Mouse (Mus musculus): Measurements from ENCODE around the gene Trrap.

DNA sequence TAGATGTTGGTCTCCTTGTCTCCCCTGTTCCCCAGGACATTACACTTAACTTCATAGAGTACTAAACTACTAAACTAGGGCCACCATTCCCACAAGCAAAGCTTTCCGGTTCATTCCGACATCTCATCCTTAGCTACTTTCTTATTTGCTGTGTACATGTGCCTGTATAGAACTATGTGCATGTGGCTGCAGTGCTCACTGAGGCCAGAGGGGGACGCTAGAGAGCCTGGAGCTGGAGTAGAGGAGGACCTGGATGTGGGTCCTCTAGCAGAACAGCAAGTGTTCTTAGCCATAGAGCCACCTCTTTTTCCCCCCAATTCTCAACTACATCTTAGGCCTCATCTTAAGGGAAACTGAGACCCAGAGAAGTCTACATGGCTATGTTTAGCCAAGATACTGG lies 42.0 kb upstream of the Trrap start:
- no peak for TF ChIP-seq CTCF (IDR thresholded peaks at IDR 0.05; ENCODE audit: borderline replicate concordance, control insufficient read depth, extremely low read depth, insufficient read depth, low read length, poor library complexity)
- no peak for TF ChIP-seq POLR2A (IDR thresholded peaks at IDR 0.05; ENCODE audit: control insufficient read depth, extremely low read depth, insufficient read depth, low read length, poor library complexity)

Measured in thymus, adult 2 months (tissue).